Mouse (Mus musculus) cerebellum, postnatal 14 days (tissue): ENCODE data around the gene Il13.
A peak's percentile ranks its signal among the peaks of the same experiment; 100 is the strongest.

Experiments used
- DNase-seq, 2 experiments: peaks; one replicate each; pipeline ENCODE4 v3.0.0; 2021; ENCODE audit warnings: mixed read lengths in 2 of 2

The Il13 gene

DNA sequence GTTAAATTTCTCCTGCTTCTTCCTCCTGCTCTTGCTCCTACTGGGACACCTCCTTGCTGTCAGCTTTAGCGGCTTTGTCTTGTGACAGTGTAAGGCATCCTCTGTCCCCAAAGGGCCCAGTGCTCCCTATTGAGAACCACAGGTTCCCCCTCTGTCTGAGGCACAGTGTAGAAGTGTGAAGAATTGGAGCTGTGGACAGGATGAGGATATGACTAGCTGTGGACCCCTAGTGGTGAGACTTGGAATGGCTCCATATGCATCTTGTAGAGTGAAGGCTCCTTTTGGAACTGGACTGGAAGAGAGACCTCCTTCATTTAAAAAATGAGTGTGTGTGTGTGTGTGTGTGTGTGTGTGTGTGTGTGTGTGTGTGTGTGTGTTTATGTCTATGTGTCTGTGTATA is 6.6 kb downstream of the Il13 start:
- peak; percentile 87 to 92 for DNase-seq

DNA sequence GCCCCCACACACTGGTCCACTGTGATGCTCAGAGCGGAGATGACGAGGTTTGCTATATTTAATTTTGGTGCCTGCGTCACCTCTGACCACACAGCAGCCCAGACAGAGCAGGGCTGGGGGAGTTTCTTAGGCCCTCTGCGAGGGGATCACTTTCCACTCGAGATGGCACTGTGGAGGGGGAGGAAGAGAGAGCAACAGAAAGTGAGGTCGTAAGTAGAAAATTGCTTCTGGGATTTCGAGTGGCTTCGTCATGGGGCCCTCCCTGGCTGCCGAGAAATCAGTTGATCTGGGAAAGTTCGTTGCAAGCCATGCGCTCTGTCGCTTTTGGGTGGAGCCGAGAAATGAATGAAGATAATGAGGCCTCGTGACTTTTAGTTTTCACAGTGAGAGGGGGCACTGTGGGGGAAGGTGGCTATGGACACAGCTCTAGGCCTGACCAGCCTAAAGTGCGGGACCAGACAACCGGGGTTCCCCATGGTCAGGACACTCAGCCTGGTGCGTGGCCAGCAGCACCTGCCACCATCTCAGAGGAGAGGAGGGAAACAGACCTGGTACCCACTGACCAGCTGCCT is 7.6 kb downstream of the Il13 start:
- DNase-seq: no peak

DNA sequence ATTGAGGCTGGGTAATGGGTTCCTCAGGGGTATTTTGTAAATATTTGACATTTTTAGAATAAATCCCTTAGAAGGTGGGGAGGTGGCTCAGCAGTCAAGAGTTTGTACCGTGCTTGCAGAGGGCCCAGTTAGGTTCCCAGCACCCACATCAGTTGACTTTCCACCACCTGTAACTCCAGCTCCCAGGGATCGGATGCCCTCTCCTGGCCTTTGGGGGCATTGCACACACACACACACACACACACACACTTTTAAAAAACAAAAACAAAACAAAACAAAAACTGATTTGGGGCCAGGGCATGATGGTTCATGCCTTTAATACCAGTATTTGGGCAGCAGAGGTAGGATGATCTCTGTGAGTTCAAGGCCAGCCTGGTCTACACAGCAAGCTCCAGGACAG is 10.4 kb downstream of the Il13 start:
- DNase-seq: no peak

DNA sequence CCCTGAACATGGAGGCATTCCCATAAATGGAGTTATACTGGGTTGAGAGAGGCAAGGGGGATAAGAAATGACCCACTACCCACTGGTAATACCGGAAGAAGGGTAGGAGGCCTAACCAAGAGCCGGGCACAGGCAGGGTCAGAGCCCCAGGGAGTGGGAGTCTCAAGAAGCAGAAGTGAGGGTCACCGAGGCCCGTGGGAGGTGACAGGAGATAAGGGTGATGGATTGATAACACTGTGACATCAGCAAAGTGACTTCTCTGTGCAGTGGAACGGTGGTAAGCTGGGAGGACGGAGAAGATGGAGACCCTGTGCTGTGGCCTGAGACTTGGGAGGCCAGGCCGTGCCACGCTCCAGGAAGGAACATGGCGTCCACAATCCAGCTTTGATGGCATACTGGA is 10.9 kb downstream of the Il13 start:
- DNase-seq: no peak

DNA sequence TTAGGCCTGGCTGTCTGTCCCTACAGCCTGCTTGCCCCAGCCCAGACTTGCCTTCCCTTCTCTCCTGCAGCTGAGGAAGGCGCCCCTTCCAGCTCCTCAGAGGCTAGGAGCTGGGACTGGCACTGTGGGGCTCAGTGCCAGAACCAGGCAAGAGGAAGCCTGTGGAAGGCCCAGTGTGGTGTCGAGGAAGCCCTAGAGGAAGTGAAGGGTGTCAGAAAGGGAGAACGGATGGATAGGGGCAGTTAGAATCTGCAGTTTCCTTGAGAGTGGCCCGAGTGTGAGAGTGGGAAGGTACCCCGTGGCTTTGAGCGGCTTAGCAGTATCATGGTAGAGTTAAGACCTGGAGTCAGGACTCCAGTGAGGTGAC is 12.1 kb downstream of the Il13 start:
- no peak for DNase-seq

GRCm38 (mm10) chr11:53621582-53622439 is 12.7 kb downstream of the Il13 start:
- DNase-seq: no peak

DNA sequence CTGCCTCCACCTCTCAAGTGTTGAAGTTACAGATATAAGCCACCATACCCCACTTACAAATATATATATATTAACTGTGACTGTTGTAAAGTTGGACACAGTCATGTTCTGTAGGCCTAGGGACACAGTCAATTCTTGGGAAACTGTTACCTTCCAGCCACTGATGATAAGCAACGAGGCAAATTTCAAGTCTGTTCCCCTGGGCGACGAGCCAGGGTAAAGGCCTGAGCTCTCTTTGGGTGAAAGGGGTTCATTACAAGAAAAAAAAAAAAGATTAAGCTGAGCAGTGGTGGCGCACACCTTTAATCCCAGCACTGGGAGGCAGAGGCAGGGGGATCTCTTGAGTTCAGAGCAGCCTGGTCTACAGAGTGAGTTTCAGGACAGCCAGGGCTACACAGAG is 14.4 kb downstream of the Il13 start:
- DNase-seq: no peak

- no peak for DNase-seq
Measured at GRCm38 (mm10) chr11:53619428-53619827, 15.1 kb downstream of the Il13 start.

- DNase-seq: no peak
Measured at GRCm38 (mm10) chr11:53618619-53619198, 15.8 kb downstream of the Il13 start, which contains the start of gene Il4. Il4 (minus strand) TSS chr11:53618669.

DNA sequence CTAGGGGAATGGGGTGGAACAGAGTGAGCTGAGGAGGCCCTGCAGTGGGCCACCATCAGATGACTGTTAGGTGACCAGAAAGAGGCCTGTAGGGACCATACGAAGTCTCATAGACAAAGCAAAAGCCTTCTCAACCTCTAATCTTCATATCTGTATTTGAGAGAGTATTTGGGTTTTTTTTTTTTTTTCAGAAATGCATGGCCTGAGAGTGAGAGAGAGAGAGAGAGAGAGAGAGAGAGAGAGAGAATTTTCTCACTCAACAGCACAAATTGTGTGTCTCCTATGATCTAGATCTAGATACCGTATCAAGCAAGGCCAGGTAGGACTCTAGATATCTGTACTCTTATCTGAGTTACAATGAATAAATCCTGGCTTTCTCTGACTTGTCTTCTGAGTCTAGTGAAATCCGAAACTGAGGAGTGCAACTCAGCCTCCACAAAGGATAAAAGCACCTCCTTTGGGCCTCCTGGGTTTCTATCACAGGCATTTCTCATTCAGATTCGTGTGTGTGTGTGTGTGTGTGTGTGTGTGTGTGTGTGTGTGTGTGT is 16.9 kb downstream of the Il13 start:
- DNase-seq: no peak

GRCm38 (mm10) chr11:53616748-53617558 is 17.5 kb downstream of the Il13 start:
- no peak for DNase-seq

- DNase-seq: no peak
Measured at GRCm38 (mm10) chr11:53615575-53615974, 18.9 kb downstream of the Il13 start.

GRCm38 (mm10) chr11:53615172-53615571 is 19.3 kb downstream of the Il13 start:
- DNase-seq: no peak

DNA sequence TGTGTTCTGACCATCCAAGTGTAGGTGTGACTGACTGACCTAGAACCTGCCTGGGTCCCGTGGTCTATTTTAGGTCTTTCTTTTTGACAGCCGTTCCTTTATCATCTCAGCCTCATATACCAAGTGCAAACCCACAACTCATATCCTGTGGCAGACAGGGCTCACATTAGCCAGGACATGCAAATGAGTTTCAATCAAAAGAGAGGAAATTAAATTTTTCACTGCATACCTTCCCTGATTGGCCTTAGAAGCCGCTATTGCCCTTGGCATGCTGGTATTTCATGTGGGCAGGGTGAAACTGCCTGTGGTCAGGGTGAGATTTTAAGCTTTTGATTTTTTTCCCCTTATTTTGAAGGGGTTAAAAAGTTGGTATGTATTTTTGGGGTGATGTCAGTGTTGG is 24.8 kb downstream of the Il13 start:
- no peak for DNase-seq

- no peak for DNase-seq
Measured at GRCm38 (mm10) chr11:53609231-53609630, 25.3 kb downstream of the Il13 start.

GRCm38 (mm10) chr11:53605609-53606008 is 28.9 kb downstream of the Il13 start:
- no peak for DNase-seq

DNA sequence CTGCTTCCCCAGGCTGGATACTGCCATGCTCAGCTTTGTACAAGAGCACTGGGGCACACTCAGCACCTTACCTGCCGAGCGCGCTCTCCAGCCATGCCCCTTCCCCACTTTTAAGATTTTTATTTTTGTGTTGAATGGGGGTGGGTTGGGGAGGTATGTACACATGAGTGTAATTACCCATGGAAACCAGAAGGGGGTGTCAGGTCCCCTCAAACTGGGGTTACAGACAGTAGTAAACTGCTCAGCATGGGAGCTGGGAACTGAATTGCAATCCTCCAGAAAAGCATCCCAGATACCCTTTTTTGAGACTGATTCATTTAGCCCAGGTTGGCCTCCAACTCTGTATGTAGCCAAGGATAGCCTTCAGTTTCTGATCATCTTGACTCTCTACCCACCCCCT is 29.5 kb downstream of the Il13 start:
- no peak for DNase-seq

GRCm38 (mm10) chr11:53591116-53591515 is 43.4 kb downstream of the Il13 start:
- DNase-seq: no peak

GRCm38 (mm10) chr11:53590368-53590768 is 44.1 kb downstream of the Il13 start:
- peak; percentile 50 to 74 for DNase-seq

GRCm38 (mm10) chr11:53588279-53588678 is 46.2 kb downstream of the Il13 start:
- no peak for DNase-seq

- DNase-seq: no peak
Measured at GRCm38 (mm10) chr11:53585510-53585909, 49.0 kb downstream of the Il13 start.

DNA sequence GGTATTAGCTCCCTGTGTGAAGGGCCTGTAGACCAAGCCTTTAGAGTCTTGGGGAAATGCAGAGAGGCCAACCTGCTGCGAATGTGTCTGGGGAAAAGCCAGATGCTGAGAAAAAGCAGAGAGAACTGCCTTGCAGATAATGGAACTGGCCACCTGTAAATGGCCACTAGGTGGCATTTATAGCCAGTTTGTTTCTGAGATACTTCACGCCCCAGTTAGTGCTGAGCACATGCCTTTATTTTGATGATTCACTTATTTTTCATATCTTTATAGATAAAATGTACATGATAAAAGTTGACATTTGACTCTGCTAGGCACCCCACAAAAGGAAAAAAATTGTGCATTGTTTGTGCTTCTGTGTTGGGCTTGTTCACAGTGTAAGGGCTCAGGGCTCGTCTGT is 49.7 kb downstream of the Il13 start:
- DNase-seq: peak; percentile 33 to 45

DNA sequence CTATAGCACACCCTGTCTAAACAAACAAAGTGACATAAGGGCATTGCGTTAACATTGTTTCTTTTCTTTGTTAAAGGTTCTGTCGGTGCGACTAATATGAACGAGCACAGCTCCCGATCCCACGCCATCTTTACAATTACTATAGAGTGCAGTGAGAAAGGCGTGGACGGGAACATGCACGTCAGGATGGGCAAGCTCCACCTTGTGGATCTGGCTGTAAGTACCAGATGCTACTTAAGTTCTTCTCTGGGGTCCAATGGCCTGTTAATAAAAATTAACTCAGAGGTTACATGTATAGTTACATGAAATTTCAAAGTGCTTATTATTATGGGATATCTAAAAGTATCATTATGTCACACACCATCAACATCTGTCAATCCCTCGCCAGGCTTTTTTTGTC is 51.4 kb downstream of the Il13 start:
- DNase-seq: peak in 1 of 2 experiments; percentile 16
